Mouse (Mus musculus) regulatory T cell (primary cell): Measurements from ENCODE around the gene Tmem239.

Experiments used
- in situ Hi-C: fragments of 300-600 bp; cut with MboI, MseI; formaldehyde crosslinking; loops from one replicate; pipeline ENCODE4 v1.15.1; 2025; ENCODE audit warnings: high pct_unique_total_duplicates

The Tmem239 gene

DNA sequence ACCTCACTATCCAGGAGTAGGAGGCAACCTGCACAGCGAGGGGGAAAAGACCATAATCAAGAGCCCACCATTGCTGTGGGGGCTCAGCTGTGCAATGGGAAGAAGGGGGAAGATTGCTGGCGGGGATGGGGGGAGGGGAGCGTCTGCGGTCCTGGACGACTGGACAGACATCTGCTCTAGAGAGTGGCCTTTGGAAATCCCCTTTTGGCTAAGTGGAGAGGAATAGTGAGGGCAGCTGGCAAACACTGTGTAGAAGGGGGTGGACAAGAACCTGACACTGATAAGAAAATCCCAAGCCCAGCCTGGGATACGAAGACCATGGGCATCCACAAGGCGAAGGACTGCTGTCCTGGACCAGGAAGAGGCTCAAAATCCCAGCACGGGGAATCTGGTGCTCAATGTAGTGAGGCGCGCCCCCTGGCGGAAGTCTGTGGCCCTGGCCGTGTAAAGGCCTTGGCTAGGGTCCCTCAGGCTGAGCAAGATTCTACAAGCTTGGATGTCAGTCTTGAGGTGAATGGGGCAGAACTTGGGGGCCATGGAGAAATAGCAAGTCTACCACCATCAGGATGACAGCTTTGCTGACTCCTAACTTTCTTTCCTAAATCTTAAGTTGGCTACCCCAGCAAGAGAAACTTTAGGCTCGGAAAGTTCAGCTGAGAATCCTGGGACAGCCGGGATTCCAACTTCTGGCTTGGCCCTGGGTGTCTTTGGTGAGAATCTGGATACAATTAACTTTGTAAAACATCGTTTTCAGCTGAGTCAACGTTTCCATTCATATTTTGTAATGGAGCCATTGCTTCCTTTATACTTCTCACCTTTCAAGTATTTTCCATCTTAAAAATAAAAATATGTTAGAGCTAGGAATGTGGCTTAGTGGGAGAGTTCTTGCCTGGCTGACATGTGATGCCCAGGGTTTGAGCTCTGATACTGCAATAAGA lies 5.5 kb downstream of the Tmem239 start:
- in situ Hi-C loops = no loop called here

DNA sequence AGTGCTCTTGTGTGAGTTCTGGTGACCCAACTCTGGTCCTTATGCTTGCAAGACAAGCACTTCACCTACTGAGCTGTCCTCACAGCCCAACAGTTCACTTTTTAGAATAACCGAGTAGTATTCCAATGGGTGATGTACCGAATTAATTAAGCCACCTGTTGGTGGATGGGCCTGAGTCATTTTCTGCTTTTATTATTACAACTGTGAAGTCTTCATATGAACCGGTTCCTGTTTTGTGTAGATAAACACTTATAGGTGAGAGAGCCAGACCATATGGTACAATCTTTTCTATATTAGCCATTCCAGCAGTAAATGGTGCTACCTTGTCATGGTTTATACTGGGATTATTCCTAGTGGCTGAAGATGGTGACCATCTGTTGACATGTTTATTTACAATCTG lies 6.5 kb downstream of the Tmem239 start:
- in situ Hi-C loops = no loop called here

DNA sequence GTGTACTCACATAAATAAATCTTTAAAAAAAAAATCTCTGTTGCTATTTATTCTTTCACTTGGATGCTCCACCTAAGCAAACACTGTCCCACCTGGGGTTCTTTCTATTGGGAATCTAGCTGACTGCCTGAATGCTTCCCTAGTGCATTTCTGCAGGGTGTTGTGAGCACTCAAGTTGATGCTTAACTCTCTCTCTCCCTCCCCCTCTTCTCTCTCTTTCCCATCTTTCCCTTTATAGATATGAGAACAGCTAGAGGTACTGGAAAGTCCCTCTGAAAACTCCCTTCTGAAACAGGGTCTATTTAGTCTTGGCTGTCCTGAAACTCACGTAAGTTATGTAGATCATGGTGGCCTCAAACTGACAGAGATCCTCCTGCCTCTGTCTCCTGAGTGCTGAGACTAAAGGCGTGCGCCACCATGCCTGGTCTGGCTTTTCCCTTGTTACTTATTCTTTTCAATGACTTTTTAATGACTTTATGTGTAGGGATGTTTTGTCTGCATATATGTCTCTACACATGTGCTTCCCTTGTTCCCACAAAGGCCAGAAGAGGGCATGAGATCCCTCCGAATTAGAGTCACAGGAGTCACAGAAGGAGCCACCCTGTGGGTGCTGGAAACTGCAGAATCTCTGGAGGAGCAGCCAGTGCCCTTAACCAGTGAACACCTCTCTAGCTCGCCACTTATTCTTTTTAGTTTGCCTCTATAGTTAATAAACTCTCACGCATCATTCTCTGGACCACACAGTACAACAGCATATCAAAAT lies 8.0 kb downstream of the Tmem239 start:
- in situ Hi-C loops = no loop called here

DNA sequence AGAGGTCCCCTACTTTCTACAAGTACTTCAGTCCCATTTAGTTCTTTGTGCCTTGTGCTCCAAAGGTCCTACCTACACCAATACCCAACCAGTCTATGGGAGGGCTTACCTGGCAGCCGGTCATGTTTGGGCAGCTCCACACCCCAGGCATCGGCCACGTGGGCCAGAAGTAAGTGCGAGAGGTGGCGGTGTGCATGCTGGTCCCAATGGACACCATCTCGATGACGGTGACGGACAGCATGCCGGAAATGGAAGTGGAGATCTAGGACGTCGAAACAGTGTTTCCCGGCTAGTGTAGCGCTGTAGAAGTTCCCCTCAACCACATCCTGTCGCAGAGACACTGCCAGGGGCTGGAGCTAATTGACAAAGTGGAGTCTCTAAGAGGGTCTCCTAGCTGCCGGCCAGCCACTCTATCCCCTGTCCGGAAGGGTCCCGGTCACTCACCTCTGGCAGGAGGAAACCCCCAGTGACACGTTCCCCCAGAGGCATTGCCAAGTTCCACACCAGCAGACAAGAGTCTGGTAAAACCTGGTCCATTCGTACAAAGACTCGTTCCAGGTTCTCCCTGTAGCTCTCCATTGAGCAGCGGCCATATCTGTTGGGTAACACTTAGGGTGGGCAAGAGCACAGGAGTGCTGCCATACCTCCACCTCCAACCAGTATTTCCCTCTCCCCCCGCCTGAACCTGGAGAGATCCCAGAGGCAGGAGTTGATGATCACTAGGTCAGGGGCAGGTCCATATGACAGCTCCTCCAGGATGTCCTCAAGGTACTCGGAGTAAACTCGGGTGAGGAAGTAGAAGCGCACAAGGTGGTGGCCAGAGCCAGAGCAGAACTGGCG lies 15.7 kb downstream of the Tmem239 start:
- in situ Hi-C loops = no loop called here

DNA sequence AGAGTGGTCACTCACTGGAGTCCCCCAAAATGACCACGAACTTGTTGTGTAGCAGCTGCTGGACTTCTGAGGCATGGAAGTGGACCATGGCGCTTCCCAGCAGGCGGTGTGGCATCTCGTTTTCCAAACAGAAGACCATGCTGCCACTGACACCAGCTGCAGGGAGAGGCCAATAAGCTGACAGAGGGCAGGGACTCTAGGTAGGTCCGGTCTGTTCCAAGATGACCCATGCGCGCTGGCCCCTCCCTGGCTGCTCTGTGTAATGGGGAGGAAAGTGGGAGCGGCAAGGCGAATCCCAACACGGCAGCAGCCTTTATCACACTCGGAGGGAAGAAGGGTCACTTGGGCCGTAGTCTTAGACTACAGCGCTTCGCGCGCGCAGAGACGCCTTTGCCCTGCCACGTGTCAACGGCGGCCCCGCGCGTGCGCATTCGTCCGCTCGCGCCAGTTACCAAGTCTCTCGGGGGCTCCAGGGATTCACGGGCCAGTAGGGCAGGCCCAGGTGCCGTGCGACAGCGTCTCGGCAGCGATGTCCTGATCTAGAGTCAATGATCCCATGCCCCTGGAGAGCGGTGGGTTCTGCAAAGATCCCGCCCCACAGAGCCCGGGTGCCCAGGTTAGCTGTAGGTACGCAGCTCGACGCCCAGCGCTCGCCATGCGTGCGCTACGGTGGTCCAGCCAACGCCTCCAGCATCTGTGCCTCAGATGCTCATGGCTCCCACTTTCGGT lies 17.3 kb downstream of the Tmem239 start:
- in situ Hi-C loops = no loop called here

DNA sequence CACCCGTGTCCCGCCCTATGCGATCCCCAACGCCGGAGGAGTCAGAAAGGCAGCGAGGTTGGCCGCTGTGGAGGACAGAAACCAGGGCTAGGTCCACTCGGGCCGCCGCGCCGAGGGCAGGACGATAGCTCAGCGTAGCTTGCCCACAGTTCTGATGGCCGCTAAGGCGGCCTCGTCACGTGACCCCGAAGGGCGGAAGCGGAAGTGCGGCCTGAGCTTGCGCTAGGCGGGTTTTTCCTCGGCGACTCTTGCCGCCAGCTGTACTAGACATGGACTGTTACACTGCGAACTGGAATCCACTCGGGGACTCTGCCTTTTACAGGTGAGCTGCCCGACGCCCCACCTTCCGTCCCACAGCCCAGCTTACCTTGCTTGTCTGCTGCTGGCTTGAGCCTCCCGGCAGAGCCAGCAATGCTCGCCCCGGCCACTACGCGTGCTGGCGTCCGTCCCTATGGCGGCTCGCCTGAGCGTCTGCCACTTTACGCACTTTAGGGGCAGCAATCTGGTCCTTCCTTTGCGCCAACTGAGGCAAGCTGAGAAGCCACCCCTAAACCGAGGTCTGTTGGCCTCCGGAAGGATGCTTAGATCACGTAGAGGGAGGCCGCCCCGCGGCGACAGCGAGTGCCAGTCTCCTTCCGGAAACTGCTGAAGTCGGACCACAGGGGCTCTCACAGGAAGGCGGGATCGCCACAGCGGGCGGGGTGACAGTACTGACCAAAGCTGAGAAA lies 18.0 kb downstream of the Tmem239 start, which contains the start of the genes Vps16 and Pced1a:
Gene Vps16, plus strand, starts transcription at position 214 of the 728 bp plus-strand sequence.
Gene Pced1a, minus strand, starts transcription at position 576 of the 728 bp plus-strand sequence.
- in situ Hi-C loops = no loop called here

DNA sequence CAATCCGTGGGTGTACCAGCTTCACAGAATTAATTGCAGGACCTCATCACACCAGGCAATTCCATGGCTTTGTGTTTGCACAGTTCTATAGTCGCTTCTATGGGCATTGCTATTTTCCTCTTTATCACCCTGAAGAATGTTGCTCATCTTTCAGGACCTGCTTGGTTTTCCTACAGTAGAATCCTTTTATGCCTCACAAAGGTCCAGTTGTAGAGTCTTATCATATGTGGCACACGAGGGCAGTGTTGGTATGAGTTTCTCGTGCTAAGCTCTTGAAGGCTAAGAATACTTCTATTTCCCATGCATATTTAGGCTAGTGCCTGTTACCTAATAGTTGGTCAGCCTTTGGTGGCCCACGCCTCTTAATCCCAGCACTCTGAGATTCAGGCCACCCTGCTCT lies 18.8 kb downstream of the Tmem239 start:
- in situ Hi-C loops = no loop called here

DNA sequence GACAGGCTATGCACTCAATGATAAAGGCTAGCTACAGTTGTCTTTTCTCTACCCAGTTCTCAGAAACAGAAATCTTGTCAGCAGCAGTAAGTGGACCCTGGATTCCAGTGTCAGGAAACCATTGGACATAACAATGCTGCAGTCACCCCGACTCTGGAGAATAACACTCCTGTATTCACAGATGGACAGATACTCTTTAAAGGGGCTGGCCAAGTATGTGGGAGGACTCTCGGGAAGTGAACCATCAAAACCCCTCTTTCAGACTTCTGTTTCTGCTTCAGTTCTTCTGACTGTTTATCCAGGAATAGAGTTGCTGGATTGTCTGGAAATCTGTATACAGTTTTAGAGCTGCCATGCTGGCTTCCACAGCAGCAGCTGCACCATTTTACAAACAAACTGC lies 23.6 kb downstream of the Tmem239 start:
- in situ Hi-C loops = no loop called here

DNA sequence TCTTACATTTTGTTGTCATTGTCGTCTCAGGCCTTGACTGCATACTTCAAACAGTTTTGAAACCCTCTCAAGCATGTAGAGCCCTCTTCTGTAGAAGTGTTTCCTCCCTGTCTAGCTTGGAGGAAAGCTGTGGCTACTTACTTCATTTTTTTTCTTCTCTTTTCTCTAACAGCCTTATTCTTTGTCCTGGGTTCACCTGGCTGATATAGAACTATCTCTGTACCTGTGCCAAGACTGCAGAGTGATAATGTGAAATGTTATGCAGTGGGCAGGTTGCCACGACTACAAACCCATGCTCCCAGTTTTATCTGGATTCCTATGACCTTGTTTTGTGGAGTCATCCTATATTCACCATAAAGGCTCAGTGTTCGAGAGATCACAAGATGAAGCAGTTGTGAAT lies 24.2 kb downstream of the Tmem239 start:
- in situ Hi-C loops = no loop called here

DNA sequence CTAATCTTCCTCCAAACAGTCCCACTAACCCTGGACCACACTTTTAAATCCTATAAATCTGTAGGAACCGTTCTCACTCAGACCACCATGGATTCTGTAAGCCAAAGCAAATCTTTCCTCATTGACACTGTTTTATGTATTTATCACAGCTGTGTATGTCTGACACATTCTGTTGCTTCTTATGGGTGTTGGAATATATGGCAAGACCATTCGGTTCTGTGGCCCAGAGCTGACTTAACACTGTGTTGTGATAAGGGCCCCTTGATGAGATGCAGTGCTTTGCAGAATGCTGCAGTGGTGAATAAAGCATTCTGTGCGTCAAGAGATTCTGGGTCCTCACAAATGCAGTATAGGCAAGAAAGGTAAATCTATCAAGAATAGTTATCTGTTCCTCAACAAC lies 25.9 kb downstream of the Tmem239 start:
- in situ Hi-C loops = no loop called here

DNA sequence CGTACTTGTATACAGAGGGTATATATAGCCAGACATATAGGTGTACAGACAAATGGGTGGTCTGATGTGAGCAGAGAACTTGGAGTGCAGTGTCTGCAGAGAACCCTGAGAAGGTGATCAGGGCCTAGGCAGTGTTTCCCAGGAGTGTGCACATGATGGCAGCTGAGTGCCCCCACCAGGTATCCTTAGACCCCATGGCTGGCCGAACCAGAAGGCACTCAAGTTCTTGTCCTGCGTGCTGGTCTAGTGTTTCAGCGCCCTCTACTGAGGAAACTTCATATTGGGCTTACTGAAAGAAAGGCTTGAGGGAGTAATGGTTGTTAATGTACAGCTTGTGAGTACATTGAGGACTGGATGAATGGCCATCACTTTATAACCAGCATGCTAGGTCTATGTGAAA lies 26.9 kb downstream of the Tmem239 start:
- in situ Hi-C loops = no loop called here

DNA sequence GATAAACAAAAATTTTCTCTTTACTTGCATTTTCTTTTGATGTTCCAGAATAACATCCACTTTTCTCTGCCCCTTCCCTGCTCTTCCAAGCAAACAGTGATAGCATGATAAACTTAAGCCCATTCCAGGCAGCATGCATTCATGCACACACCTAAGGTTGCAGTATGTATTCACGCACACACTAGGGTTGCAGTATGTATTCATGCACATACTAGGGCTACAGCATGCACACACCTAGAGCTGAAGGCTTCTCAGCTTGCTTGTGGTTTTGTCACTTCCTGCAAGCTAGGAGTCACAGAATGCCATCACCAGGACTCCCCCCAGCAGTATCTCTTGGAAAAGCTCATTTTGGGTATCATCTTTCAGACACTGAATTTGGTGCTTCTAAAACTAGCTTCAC lies 30.5 kb downstream of the Tmem239 start:
- in situ Hi-C loops = no loop called here

DNA sequence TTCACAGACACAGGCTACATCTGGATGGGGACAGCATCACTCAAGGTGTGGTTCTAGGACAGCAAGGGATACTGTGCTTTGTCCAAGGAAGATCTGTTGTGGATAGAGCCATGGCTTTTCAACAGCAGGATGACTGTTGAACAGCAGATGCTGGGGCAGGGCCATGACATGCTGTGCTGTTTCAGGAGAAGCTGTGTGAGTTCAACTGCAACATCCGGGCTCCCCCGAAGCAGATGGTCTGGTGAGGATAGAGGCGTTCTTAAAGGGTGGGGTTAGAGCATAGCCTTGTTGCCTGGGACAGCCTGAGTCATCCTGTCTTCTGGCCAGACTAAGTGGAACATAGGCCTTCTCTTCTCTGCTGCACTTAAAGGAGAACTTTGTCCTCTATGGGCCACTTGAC lies 32.6 kb downstream of the Tmem239 start:
- in situ Hi-C loops = no loop called here

DNA sequence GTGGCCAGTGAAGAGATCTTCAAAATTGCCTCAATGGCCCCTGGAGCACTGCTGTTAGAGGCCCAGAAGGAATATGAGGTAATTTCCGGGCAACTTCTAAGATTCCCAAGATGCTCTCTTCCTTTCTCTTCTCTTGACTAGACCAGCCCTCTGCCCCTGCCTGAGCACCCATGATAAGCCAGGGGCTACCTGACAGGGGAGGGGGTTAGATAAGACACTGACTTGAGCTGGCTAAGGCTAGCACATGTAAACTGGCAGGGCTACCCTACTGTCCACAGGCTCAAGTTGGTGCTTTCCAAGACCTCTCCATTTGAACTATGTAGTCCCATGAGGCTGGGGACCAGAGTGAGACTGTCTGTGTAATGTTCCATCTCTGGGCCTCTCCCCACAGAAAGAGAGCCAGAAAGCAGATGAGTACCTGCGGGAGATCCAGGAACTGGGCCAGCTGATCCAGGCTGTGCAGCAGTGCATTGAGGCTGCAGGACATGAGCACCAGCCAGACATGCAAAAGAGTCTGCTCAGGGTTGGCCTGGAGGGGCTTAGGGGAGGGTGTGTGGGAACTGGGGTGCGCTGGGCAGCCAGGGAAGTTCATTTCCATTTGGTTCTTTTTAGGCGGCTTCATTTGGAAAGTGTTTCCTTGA lies 33.7 kb downstream of the Tmem239 start:
- in situ Hi-C loops = no loop called here

DNA sequence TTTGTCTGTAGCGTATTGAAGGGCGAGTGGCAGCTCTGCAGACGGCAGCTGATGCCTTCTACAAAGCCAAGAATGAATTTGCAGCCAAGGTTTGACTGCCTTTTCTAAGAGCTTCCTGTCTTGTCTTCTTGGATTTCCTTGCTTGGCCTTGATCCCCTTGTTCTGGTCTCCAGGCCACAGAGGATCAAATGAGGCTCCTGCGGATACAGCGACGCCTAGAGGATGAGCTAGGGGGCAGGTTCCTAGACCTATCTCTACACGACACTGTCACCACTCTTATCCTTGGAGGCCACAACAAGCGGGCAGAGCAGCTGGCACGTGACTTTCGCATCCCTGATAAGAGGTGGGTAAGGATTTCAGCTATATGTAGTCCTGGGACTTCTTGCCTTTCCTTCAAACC lies 35.9 kb downstream of the Tmem239 start:
- in situ Hi-C loops = no loop called here

DNA sequence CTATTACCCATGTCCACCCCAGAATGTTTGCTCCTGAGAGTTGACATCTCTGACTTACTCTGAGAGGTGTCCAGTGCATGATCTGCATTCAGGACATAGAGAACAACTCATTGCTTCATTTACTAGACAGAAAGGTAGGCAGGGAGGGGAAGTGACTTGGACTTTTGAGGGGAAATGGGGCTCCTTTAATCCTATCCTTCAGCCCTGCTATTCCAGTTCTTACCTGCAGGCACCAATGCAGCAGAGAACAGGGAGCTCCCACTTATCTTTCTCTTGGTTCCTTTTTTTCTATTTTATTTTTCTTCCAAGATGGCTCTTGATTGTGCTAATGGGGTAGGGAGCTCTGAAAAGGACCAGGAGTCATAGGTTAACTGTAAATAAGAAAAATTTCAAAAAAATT lies 42.2 kb downstream of the Tmem239 start:
- in situ Hi-C loops = loop anchor here (5.0 kb wide), 1 partner anchor 114 kb away; the partner anchor contains the start of gene Mrps26

DNA sequence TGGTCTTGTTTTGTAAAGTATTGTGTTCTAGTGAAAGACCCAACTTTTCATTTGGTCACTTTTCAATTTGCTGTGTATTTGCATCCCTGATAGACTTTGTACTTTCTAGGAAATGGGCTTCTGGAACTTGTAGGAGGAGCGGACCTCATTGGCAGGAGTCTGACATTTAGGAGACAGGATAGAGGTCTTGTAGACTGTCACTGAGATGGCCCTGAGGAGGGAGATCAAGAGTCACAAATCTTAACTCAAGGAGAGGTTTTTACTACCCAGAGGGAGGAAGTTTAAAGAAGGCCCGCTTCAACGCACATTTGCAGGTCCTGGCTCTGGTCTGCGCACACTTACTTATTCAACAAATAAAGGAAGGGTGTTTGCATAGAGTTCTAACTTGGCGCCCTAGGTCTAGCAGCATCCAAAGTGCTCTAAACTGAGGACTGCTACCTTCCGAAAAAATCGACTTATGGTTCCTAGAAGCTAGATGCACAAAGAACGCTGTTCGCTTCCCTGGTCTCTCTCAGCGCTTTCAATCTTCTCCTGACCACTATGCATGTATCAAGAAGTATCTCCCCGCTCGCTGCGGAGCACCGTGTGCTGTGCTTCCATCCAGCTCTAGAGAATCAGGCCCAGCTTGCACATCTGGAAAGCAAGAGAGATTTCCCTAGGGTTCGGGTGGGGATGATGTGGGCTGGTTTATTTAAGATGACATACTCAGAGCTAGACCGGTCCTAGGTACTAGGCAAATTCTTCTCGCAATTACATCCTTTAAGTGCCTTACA lies 42.9 kb downstream of the Tmem239 start:
- in situ Hi-C loops = loop anchor here (5.0 kb wide), 1 partner anchor 113 kb away; the partner anchor contains the start of gene Mrps26

DNA sequence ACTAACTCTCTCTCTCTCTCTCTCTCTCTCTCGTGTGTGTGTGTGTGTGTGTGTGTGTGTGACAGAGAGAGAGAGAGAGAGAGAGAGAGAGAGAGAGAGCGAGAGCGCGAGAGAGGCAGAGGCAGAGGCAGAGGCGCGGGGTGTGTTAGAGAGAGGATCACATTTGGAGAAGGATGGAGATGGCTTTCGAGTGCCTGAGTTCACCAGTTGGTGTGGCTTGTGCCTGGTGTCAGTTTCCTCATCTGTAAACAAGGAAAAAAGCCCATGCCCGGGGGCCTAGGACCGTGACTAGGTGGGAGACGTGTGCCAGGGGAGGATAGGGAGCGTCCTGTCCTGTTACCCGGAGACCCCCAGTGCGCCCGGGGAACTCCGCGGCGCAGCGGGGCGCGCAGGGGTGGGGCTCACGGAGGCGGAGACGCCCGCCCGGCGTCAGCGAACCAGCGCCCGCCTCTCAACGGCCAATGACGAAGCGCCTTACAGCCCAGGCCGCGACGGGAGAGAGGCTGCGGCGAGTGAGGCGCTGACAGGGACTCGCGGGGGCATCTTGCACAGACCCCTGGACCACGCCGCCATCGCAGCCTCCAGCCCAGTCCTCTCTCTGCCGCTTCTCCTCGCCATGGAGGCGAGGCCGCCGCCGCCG lies 43.6 kb downstream of the Tmem239 start, which contains the start of gene Ptpra:
Gene Ptpra, plus strand, starts transcription at position 485 of the 640 bp plus-strand sequence.
- in situ Hi-C loops = loop anchor here (5.0 kb wide), 1 partner anchor 112 kb away; the partner anchor contains the start of gene Mrps26
